8 mouse cellular contexts compared by ENCODE assay signal in genomic region chr9:123530566-123531130, GRCm38 (mm10). TPM values are rescaled to one million over a fixed set of nuclear protein-coding genes. Genes with fewer than 3 reads are reported as not detected.
DNase-seq lines count a peak whose midpoint lies in the region; ATAC-seq and TF ChIP-seq lines count a peak whose summit lies in the region.

No protein-coding gene starts in this region.

- peak overlapping the region; percentile 58 for H3K4me2 ChIP-seq in forebrain, embryonic 12.5 days
- peak overlapping the region; percentile 70 for H3K4me2 ChIP-seq in liver, embryonic 12.5 days

- no peaks in the 10 kb centered on the region for H3K36me3 ChIP-seq in C2C12 (ENCODE audit: control insufficient read depth, insufficient read depth)
- H3K36me3 ChIP-seq in forebrain, embryonic 12.5 days (replicated peaks), result no peaks in the 10 kb centered on the region
- H3K36me3 ChIP-seq in liver, embryonic 12.5 days, result peaks cover 3% of the 10 kb centered on the region; the same call in 1 of the 2 replicates

- 36% methylated on average over 11 of the region's 11 CpGs for WGBS in forebrain, embryonic 12.5 days
- WGBS in liver, embryonic 12.5 days (ENCODE audit: insufficient replicate concordance), result 42% methylated on average over 11 of the region's 11 CpGs

- ATAC-seq in forebrain, embryonic 12.5 days (ENCODE audit: low FRiP score), result no peak
- no peak for ATAC-seq in liver, embryonic 12.5 days

- H3K9me3 ChIP-seq in forebrain, embryonic 12.5 days, result no peaks in the 10 kb centered on the region
- no peaks in the 10 kb centered on the region for H3K9me3 ChIP-seq in liver, embryonic 12.5 days (replicated peaks)

- H3K4me1 ChIP-seq in forebrain, embryonic 12.5 days, result peaks cover 24% of the 10 kb centered on the region
- peaks cover 48% of the 10 kb centered on the region for H3K4me1 ChIP-seq in liver, embryonic 12.5 days

- H3ac ChIP-seq in C2C12 (ENCODE audit: control insufficient read depth, insufficient read length, low read depth), result peak overlapping the region; percentile 30

- H3K27me3 ChIP-seq in C2C12 (ENCODE audit: control insufficient read depth, insufficient read depth, insufficient read length), result no peaks in the 10 kb centered on the region
- no peaks in the 10 kb centered on the region for H3K27me3 ChIP-seq in forebrain, embryonic 12.5 days
- no peaks in the 10 kb centered on the region for H3K27me3 ChIP-seq in liver, embryonic 12.5 days (replicated peaks)

- peak overlapping the region; percentile 95 for H3K9ac ChIP-seq in forebrain, embryonic 12.5 days
- H3K9ac ChIP-seq in liver, embryonic 12.5 days, result peak overlapping the region; percentile 96

- peak overlapping the region; percentile 64 for H3K4me3 ChIP-seq in C2C12 (ENCODE audit: insufficient read depth, poor library complexity, severe bottlenecking)
- peak overlapping the region; percentile 96 for H3K4me3 ChIP-seq in forebrain, embryonic 12.5 days (replicated peaks)
- H3K4me3 ChIP-seq in liver, embryonic 12.5 days, result peak overlapping the region; percentile 91

- DNase-seq in heart, adult 11 months, result peak; percentile 83
- DNase-seq in heart, postnatal 4 days, result no peak
- DNase-seq in urinary bladder, postnatal 25 days (ENCODE audit: low spot score), result no peak
- DNase-seq in cerebellum, adult 9-10 months, result no peak
- no peak for DNase-seq in thymus, postnatal 0 days (ENCODE audit: low spot score)

- H3K79me3 ChIP-seq in C2C12 (ENCODE audit: low read depth), result peaks cover 32% of the 10 kb centered on the region

- peak overlapping the region; percentile 96; the same call in 1 of the 2 replicates for H3K27ac ChIP-seq in forebrain, embryonic 12.5 days
- peak overlapping the region; percentile 96 for H3K27ac ChIP-seq in liver, embryonic 12.5 days

- peaks cover 61% of the 10 kb centered on the region for H3K79me2 ChIP-seq in C2C12 (ENCODE audit: control insufficient read depth, insufficient read depth)

- no peak for TF ChIP-seq CTCF in C2C12 (IDR thresholded peaks at IDR 0.05; ENCODE audit: control insufficient read depth, insufficient read depth, insufficient read length)

TF ChIP-seq in C2C12, 6 proteins besides CTCF, POLR2A, EP300 and RAD21:
- TF ChIP-seq USF1 (IDR thresholded peaks at IDR 0.05; ENCODE audit: low read depth) (peak; percentile 74), MYOG (IDR thresholded peaks at IDR 0.05; ENCODE audit: control insufficient read depth, extremely low read depth, insufficient read length) (no peak)

RNA-seq across cellular contexts. Expression of gene Sacm1l, which starts 1.1 kb away (rescaled TPM):
- 10 to 100 TPM; 44.6 to 47.0 TPM for total RNA-seq in heart, postnatal 4 days (2021)
- polyA plus RNA-seq in C2C12 (2012; fragmentation: generic; extraction: Trizol), result 9.1 TPM
- 45.3 and 49.2 TPM in 2 replicates for polyA plus RNA-seq in forebrain, embryonic 12.5 days (2016; fragmentation: Nextera tagmentation; extraction: Ambion mirVana)
- polyA plus RNA-seq in liver, embryonic 12.5 days (2016; fragmentation: Nextera tagmentation; extraction: Ambion mirVana), result 36.3 and 36.7 TPM in 2 replicates
- polyA plus RNA-seq in thymus, postnatal 0 days (2015; fragmentation: Nextera tagmentation; extraction: Ambion mirVana), result 46.7 and 47.3 TPM in 2 replicates

RNA-seq across cellular contexts. Expression of gene Limd1, which starts 52.1 kb away (rescaled TPM):
- 10 to 100 TPM; 49.1 to 53.5 TPM for total RNA-seq in heart, postnatal 4 days (2021)
- 20.0 TPM for polyA plus RNA-seq in C2C12 (2012; fragmentation: generic; extraction: Trizol)
- 44.8 and 46.2 TPM in 2 replicates for polyA plus RNA-seq in forebrain, embryonic 12.5 days (2016; fragmentation: Nextera tagmentation; extraction: Ambion mirVana)
- 30.4 and 30.9 TPM in 2 replicates for polyA plus RNA-seq in liver, embryonic 12.5 days (2016; fragmentation: Nextera tagmentation; extraction: Ambion mirVana)
- 33.6 and 33.7 TPM in 2 replicates for polyA plus RNA-seq in thymus, postnatal 0 days (2015; fragmentation: Nextera tagmentation; extraction: Ambion mirVana)
